Mouse (Mus musculus): ENCODE measurements at regions not wholly inside any gene's neighbourhood (a gene's known extent, or its start where the extent isn't known, plus 50 kb on each side); places are given as distances from the start of the nearest gene placed in this dataset.

DNA sequence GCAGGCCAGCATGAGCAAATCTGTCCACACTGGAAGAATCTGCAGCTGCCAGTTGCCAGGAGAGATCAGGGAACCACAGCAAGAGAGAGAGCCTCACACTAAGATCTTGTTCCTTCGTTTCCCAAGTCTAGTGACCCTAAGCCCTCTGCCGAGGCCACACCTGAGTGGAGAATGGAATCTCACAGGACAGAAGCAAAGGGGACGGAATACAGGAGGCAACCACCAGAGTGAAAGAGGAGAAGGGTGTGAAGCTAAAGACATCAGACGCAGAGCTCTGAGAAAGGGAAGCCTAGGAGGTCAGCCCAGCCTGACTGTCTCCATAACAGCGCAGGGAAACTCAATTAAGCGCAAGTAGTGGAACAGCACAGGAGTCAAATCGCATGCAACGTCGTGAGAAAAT is 75.0 kb downstream of the Suds3 start:
- Histone ChIP-seq H3K27ac (ENCODE audit: low read depth, low read length) (no peak overlapping the region), H3K4me3 (ENCODE audit: low read depth, low read length) (no peak overlapping the region), H3K9ac (ENCODE audit: low read length) (no peak overlapping the region), H3K27me3 (ENCODE audit: control insufficient read depth, insufficient read depth, low read length) (no peaks in the 10 kb centered on the region), H3K36me3 (ENCODE audit: control insufficient read depth, insufficient read depth, low read length) (no peaks in the 10 kb centered on the region), H3K9me3 (ENCODE audit: control insufficient read depth, low read length) (no peaks in the 10 kb centered on the region), H3K4me1 (ENCODE audit: control insufficient read depth, insufficient read depth, low read length) (no peaks in the 10 kb centered on the region), H3K4me2 (ENCODE audit: low read depth) (no peak overlapping the region)
- 84% methylated on average over 9 of the region's 9 CpGs for WGBS
- DNase-seq (ENCODE audit: low spot score) (no peak), ATAC-seq (ENCODE audit: insufficient read depth, low FRiP score, low TSS enrichment) (no peak)

DNA sequence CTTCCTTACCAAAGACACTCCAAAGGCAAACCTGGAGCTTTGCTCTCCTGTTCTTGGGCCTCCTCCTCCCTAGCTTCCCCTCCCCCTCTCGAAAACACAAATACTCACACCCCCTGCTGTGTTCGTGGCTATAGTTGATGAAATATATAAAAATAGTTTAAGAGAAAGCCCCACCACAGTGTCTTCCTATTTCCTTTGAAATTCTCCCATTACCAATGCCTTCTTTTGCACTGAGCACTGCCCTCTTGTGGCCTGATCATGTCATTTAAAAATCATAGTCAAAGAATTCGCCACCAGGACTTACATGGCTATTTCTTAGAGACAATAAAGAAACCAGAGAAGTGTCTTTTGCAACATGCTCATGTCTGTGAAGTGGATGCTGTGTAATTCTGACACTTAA is 78.7 kb downstream of the Suds3 start:
- H3K9me3 ChIP-seq (ENCODE audit: control insufficient read depth, low read length) = no peaks in the 10 kb centered on the region
- H3K27me3 ChIP-seq (ENCODE audit: control insufficient read depth, insufficient read depth, low read length) = no peaks in the 10 kb centered on the region
- H3K4me3 ChIP-seq (ENCODE audit: low read depth, low read length) = no peak overlapping the region
- DNase-seq (ENCODE audit: low spot score) (peak; percentile 44), ATAC-seq (ENCODE audit: insufficient read depth, low FRiP score, low TSS enrichment) (no peak)
- H3K9ac ChIP-seq (ENCODE audit: low read length) = no peak overlapping the region
- 33% methylated on average over 3 of the region's 3 CpGs for WGBS
- H3K4me1 ChIP-seq (ENCODE audit: control insufficient read depth, insufficient read depth, low read length) = no peaks in the 10 kb centered on the region
- no peaks in the 10 kb centered on the region for H3K36me3 ChIP-seq (ENCODE audit: control insufficient read depth, insufficient read depth, low read length)
- no peak overlapping the region for H3K27ac ChIP-seq (ENCODE audit: low read depth, low read length)
- H3K4me2 ChIP-seq (ENCODE audit: low read depth) = no peak overlapping the region

GRCm38 (mm10) chr5:117032130-117032529 is 83.8 kb downstream of the Suds3 start:
- no peaks in the 10 kb centered on the region for H3K36me3 ChIP-seq (ENCODE audit: control insufficient read depth, insufficient read depth, low read length)
- ATAC-seq (ENCODE audit: insufficient read depth, low FRiP score, low TSS enrichment) = no peak
- DNase-seq (ENCODE audit: low spot score) = no peak
- WGBS = 90% methylated on average over 10 of the region's 10 CpGs
- no peak overlapping the region for H3K9ac ChIP-seq (ENCODE audit: low read length)
- H3K4me2 ChIP-seq (ENCODE audit: low read depth) = no peak overlapping the region
- no peaks in the 10 kb centered on the region for H3K27me3 ChIP-seq (ENCODE audit: control insufficient read depth, insufficient read depth, low read length)
- H3K4me3 ChIP-seq (ENCODE audit: low read depth, low read length) = no peak overlapping the region
- no peaks in the 10 kb centered on the region for H3K4me1 ChIP-seq (ENCODE audit: control insufficient read depth, insufficient read depth, low read length)
- no peak overlapping the region for H3K27ac ChIP-seq (ENCODE audit: low read depth, low read length)
- no peaks in the 10 kb centered on the region for H3K9me3 ChIP-seq (ENCODE audit: control insufficient read depth, low read length)

DNA sequence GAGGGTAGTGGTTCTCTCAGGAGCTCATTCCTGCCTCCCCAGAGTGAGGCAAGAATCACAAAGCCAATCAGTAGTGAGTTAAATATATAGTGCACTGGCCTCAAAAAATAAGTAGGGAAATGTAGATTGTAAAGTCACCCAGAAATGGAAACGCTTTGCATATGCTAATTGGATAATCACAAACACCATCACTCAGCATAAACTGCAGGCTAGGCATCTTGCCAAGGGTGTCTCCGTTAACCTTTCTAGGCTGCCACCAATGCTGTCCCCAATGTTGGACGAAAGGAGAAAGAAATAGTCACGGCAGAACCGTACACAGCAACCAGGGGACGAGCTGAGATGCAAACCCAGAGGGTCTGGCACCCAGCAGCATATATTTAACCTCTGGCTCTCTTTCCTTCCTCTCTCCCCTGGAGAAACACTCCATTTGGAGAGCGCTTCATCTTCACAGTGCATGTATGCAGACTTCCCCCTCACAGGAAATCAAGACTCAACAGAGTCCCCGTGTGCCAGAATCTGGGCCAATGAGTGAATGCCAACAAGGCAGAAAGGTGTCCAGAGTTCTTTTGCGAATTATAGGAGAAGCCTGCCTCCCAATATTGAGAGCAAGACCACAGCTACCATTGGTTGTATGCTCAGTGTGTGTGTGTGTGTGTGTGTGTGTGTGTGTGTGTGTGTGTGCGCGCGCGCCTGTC is 90.1 kb downstream of the Suds3 start:
- ATAC-seq (ENCODE audit: insufficient read depth, low FRiP score, low TSS enrichment) (no peak), DNase-seq (ENCODE audit: low spot score) (no peak)
- no peak overlapping the region for H3K9ac ChIP-seq (ENCODE audit: low read length)
- H3K4me3 ChIP-seq (ENCODE audit: low read depth, low read length) = no peak overlapping the region
- H3K27me3 ChIP-seq (ENCODE audit: control insufficient read depth, insufficient read depth, low read length) = no peaks in the 10 kb centered on the region
- H3K36me3 ChIP-seq (ENCODE audit: control insufficient read depth, insufficient read depth, low read length) = no peaks in the 10 kb centered on the region
- 88% methylated on average over 13 of the region's 13 CpGs for WGBS
- no peak overlapping the region for H3K27ac ChIP-seq (ENCODE audit: low read depth, low read length)
- H3K4me2 ChIP-seq (ENCODE audit: low read depth) = no peak overlapping the region
- no peaks in the 10 kb centered on the region for H3K4me1 ChIP-seq (ENCODE audit: control insufficient read depth, insufficient read depth, low read length)
- H3K9me3 ChIP-seq (ENCODE audit: control insufficient read depth, low read length) = no peaks in the 10 kb centered on the region

DNA sequence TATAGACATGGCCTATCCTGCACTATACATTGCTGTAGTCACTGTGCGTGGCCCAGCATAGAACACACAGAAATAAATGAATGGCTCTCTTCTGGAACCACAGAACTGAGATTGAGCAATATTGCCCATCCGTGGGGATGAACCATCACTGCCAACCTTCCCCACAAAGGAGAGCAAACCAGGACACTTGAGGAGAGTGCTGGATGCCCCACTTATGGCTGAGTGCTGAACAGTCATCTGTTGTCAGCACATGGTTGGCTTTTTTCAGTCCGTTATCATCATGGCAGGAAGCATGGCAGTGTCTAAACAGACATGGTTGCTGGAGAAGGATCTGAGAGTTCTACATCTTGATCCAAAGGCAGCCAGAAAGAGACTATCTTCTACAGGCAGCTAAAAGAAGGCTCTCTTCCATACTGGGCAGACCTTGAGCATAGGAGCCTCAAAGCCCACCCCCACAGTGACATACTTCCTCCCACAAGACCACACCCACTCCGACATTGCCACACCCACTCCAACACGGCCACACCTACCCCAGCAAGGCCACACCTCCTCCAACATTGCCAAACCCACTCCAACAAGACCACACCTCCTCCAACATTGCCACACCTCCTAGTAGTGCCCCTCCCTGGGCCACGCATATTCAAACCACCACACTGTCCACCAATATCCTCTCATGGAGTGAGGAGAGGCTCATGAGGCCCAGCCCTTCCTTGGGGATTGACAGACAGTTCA is 97.3 kb downstream of the Suds3 start:
- ATAC-seq (ENCODE audit: insufficient read depth, low FRiP score, low TSS enrichment) = no peak
- DNase-seq (ENCODE audit: low spot score) = no peak
- Histone ChIP-seq H3K4me3 (ENCODE audit: low read depth, low read length) (no peak overlapping the region), H3K4me2 (ENCODE audit: low read depth) (no peak overlapping the region), H3K27ac (ENCODE audit: low read depth, low read length) (no peak overlapping the region), H3K27me3 (ENCODE audit: control insufficient read depth, insufficient read depth, low read length) (no peaks in the 10 kb centered on the region), H3K9ac (ENCODE audit: low read length) (no peak overlapping the region), H3K4me1 (ENCODE audit: control insufficient read depth, insufficient read depth, low read length) (no peaks in the 10 kb centered on the region), H3K9me3 (ENCODE audit: control insufficient read depth, low read length) (no peaks in the 10 kb centered on the region), H3K36me3 (ENCODE audit: control insufficient read depth, insufficient read depth, low read length) (no peaks in the 10 kb centered on the region)
- WGBS = 84% methylated on average over 6 of the region's 6 CpGs

DNA sequence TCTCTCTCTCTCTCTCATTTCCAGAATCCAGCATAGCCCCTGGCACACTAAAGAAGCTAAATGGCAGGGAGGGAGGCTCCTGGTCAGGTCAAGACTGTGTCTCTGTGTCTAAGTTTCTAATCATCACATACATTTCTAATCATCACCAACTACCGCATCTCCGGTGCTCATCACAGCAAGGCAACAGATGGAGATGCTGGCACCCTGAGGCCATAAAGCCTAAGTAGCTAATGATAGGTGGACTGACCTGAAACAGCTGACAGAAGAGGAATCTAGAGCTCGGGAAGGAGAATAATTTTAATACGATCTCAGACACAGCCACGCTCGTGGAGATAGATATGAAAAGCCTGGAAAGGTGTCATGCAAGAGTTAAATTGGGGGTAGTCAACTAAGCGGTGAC is 104.8 kb downstream of the Suds3 start:
- H3K4me2 ChIP-seq (ENCODE audit: low read depth) = no peak overlapping the region
- H3K4me3 ChIP-seq (ENCODE audit: low read depth, low read length) = no peak overlapping the region
- DNase-seq (ENCODE audit: low spot score) (no peak), ATAC-seq (ENCODE audit: insufficient read depth, low FRiP score, low TSS enrichment) (no peak)
- H3K27ac ChIP-seq (ENCODE audit: low read depth, low read length) = no peak overlapping the region
- no peaks in the 10 kb centered on the region for H3K4me1 ChIP-seq (ENCODE audit: control insufficient read depth, insufficient read depth, low read length)
- no peaks in the 10 kb centered on the region for H3K27me3 ChIP-seq (ENCODE audit: control insufficient read depth, insufficient read depth, low read length)
- H3K9ac ChIP-seq (ENCODE audit: low read length) = no peak overlapping the region
- no peaks in the 10 kb centered on the region for H3K36me3 ChIP-seq (ENCODE audit: control insufficient read depth, insufficient read depth, low read length)
- no peaks in the 10 kb centered on the region for H3K9me3 ChIP-seq (ENCODE audit: control insufficient read depth, low read length)
- WGBS = 95% methylated on average over 7 of the region's 7 CpGs

DNA sequence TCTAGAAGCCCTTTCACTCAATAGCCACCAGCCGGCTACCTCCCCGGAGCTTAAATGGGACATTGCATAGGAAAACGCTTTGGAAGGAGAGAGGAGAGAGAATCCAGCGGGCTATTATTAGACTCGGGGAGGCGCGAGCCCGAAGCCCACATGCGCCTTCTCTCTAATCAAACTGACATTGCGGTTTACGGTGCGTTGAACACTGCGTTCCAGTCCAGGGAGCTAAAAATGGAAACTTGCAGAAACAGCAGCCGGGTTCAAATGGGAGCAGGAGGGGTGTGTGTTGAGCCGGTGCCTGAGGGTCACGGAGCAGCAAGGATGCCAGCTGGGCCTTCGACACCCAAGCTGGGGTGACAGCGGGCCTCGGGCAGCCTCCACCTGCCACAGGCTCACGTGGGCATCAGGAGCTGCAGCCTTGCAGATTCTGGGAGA is 115.1 kb downstream of the Suds3 start:
- ATAC-seq (ENCODE audit: insufficient read depth, low FRiP score, low TSS enrichment) (no peak), DNase-seq (ENCODE audit: low spot score) (peak; percentile 21)
- Histone ChIP-seq H3K36me3 (ENCODE audit: control insufficient read depth, insufficient read depth, low read length) (no peaks in the 10 kb centered on the region), H3K4me2 (ENCODE audit: low read depth) (peak overlapping the region; percentile 2; the same call in 1 of the 2 replicates), H3K9me3 (ENCODE audit: control insufficient read depth, low read length) (no peaks in the 10 kb centered on the region), H3K27ac (ENCODE audit: low read depth, low read length) (no peak overlapping the region), H3K27me3 (ENCODE audit: control insufficient read depth, insufficient read depth, low read length) (no peaks in the 10 kb centered on the region), H3K4me1 (ENCODE audit: control insufficient read depth, insufficient read depth, low read length) (no peaks in the 10 kb centered on the region), H3K4me3 (ENCODE audit: low read depth, low read length) (no peak overlapping the region), H3K9ac (ENCODE audit: low read length) (no peak overlapping the region)
- 43% methylated on average over 20 of the region's 20 CpGs for WGBS

DNA sequence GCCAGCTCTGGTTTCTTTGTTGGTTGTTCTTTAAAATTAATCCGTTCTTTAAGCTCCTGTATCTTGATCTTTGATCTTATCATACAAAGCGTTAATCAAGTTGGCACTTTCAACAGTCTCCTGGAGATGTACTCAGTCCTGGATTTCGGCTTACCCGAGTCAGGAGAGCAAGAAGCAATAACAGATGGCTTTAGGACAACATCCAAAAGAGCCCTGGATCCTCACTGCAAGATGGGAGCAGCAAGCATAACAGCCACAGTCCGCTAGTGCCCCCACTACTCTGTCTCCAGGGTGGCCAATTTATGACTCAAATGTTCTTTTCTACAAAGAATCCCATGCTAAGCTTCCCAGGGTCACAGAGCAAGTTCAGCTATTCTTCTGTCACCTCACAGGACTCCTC is 121.4 kb downstream of the Suds3 start:
- no peak overlapping the region for H3K9ac ChIP-seq (ENCODE audit: low read length)
- WGBS = 83% methylated on average over 5 of the region's 5 CpGs
- H3K9me3 ChIP-seq (ENCODE audit: control insufficient read depth, low read length) = no peaks in the 10 kb centered on the region
- H3K4me1 ChIP-seq (ENCODE audit: control insufficient read depth, insufficient read depth, low read length) = no peaks in the 10 kb centered on the region
- DNase-seq (ENCODE audit: low spot score) = no peak
- H3K4me3 ChIP-seq (ENCODE audit: low read depth, low read length) = no peak overlapping the region
- H3K4me2 ChIP-seq (ENCODE audit: low read depth) = no peak overlapping the region
- no peak overlapping the region for H3K27ac ChIP-seq (ENCODE audit: low read depth, low read length)
- no peak for ATAC-seq (ENCODE audit: insufficient read depth, low FRiP score, low TSS enrichment)
- H3K36me3 ChIP-seq (ENCODE audit: control insufficient read depth, insufficient read depth, low read length) = no peaks in the 10 kb centered on the region
- H3K27me3 ChIP-seq (ENCODE audit: control insufficient read depth, insufficient read depth, low read length) = no peaks in the 10 kb centered on the region

DNA sequence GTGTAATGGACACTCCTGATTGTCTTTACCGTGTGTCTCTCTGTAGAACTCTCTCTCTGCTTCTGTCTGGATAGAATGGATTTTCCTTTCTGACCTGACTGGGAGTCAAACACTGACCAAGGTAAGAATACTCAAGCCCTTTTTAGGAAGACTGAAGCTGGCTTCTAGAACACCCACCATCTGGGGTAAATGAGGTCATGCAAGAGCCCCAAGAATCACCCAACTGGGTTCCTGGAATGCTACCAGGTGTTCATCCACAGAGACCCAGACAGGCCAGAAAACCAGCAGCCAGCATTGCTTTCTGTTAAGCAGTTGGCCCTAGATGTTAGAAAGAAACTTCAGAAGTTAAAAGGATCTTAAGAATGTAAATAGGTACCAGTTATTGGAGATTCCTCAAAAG is 122.2 kb downstream of the Suds3 start:
- Histone ChIP-seq H3K4me3 (ENCODE audit: low read depth, low read length) (no peak overlapping the region), H3K27ac (ENCODE audit: low read depth, low read length) (no peak overlapping the region), H3K9me3 (ENCODE audit: control insufficient read depth, low read length) (no peaks in the 10 kb centered on the region), H3K4me1 (ENCODE audit: control insufficient read depth, insufficient read depth, low read length) (no peaks in the 10 kb centered on the region), H3K9ac (ENCODE audit: low read length) (no peak overlapping the region), H3K36me3 (ENCODE audit: control insufficient read depth, insufficient read depth, low read length) (no peaks in the 10 kb centered on the region), H3K4me2 (ENCODE audit: low read depth) (no peak overlapping the region), H3K27me3 (ENCODE audit: control insufficient read depth, insufficient read depth, low read length) (no peaks in the 10 kb centered on the region)
- DNase-seq (ENCODE audit: low spot score) = no peak
- 86% methylated on average over 1 of the region's 1 CpGs for WGBS
- ATAC-seq (ENCODE audit: insufficient read depth, low FRiP score, low TSS enrichment) = no peak
